Mouse (Mus musculus): ENCODE data around the gene Gm9833. TPM values are rescaled to one million over a fixed set of nuclear protein-coding genes. Genes with fewer than 3 reads are reported as not detected.
"Not testable (repeated sequence)": the region's sequence is repeated elsewhere in the genome, so short reads cannot be mapped to it uniquely, and the experiment has no call there.

The Gm9833 gene
- under 1 TPM in 1 of 3 experiments, not detected in 2; 0.24 TPM for polyA plus RNA-seq (2017; shearing (Covaris generic))

DNA sequence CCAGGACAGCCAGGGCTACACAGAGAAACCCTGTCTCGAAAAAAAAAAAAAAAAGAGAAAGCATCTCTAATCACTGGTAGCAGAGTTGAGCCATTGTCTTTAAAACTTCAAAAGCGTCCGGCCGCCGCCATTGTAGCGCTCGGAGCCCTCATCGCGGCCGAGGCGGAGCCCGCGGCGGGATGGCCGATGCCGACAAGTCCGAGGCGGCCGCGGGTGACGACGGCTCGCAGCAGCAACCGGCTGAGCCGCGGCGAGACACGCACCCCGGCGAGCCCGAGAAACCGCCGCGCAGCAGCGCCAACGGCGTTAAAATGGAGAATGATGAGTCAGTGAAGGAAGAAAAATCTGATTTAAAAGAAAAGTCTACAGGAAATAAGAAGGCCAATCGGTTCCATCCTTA, at the start of gene Gm9833:
Gene Gm9833, plus strand, starts transcription at position 117 of the 400 bp plus-strand sequence.
- not testable (repeated sequence) for ATAC-seq

- ATAC-seq, result no peak
These were observed 17.8 kb upstream of the Gm9833 start for GRCm38 (mm10) chr3:10070070-10070469.

GRCm38 (mm10) chr3:10075826-10076225, 12.1 kb upstream of the Gm9833 start:
- ATAC-seq, result no peak

GRCm38 (mm10) chr3:10077096-10077841, 10.6 kb upstream of the Gm9833 start:
- ATAC-seq, result peak; percentile 41

- no peak for ATAC-seq
These were observed 9.8 kb upstream of the Gm9833 start for GRCm38 (mm10) chr3:10078113-10078512.

DNA sequence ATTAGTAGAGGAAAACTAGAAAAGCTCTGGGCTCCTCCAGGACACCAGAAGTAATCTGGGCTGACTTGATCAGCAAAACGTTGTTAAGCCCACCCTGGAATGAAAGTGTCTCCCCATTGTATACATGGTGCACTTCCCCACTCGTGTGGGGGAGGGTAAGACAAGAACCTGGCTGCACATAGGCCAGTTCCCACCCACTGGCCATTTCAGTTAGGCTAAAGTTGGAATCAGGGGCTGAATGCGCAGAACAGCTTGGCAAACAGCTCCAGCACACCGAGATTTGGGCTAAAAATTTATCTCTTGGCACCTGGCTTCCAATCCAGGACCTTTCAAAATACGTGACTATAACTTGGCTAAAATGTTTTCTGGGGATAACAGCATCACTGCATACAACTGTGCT, 6.6 kb upstream of the Gm9833 start:
- no peak for ATAC-seq

GRCm38 (mm10) chr3:10081911-10082541, 5.9 kb upstream of the Gm9833 start:
- no peak for ATAC-seq

DNA sequence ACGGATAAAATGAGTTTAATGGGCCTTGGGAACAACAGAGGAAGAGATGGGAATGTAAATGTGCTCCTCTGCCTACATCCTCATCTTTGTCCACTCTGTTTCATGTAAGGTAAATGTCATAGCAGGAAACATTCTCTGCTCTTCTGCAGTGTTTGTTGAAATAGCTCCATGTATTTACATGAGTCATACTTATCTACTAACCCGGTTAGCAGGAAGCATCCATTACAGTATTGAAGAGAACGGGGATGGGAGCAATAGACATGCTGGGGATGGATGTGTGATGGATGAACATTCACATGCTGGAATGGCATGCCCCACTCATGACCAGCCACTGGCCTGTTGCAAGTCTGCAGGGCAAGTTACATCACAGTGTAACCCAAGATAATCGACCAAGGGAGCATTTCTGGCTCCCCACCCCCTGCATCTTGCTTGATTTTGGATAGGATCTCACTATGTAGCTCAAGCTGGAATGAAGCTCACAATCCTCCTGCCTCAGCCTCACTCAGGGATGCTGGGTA, 5.3 kb upstream of the Gm9833 start:
- ATAC-seq, result no peak

DNA sequence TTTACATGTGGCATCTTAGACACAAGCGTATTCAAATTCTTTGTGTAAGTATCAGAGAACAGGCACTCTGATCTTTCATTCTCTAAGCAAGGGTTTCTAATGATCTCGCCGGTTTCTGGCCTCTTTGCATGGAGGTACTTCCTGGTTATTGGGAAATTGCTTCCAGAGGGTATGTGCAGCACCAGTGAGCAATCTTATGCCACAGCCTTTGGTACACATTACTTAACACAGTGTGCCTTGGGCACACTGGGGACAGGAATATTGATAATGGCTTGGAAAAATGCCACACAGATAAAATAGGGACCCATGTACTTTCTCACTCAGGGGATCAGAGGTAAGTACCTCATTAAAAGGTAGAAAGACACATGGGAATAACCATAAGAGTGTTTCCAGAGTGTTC, 3.8 kb upstream of the Gm9833 start:
- no peak for ATAC-seq

DNA sequence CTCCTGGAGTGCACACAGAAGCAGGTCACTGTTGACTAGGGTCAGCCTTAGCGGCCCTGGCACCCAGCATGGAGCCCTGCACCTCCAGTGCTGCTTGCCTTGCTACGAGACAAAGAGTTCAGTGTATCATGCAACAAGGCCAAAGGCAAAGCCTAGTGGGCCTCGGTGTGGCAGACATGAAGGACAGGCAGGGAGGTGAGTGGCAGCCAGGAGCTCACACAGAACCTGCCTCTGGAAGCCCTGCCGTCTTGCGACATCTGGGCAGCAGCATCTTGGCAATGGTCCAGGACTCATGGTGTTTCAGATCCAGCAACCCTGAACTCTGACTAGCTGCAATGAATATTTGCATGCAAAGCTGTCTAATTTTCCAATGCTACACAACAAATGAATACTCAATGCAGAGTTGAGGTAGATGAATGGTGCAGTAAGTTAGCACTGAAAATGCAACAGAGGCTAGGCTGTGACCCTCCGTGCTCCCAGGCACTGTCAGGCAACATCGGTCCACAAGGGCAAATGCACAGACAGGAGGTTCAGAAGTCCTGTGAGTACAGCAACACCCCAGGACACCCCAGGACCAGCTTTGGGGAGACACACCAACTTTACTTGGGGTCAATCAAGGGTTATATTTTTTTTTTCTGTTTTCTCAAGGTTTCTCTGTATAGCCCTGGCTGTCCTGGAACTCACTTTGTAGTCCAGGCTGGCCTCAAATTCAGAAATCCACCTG, 2.4 kb upstream of the Gm9833 start:
- no peak for ATAC-seq

GRCm38 (mm10) chr3:10087511-10087910, 399 bp upstream of the Gm9833 start:
- no peak for ATAC-seq

DNA sequence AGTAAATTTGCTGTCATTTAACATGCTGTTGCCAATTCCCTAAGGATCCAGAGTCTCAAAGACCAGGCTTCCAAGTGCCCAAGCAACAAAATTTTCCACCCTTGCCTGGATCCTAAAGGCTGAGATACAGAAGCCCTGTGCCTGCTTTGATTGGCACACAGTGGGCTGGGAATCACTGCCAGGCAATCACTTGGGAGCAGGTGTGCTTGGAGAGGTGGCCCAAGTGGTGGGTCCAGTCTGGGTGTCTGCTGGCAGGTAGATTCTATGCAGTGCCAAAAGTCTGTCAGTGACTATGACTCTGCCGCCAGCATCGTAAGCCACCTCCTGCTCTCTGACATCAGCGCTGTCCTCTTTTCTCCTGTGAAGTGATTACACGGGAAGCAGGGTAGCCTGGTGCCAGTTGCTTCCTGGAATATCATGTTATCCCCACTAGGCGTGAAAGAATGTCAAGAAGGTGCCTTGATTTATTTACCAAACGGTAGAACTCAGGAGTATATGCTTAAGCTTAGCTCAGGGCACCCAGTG, 3.8 kb downstream of the Gm9833 start:
- no peak for ATAC-seq

GRCm38 (mm10) chr3:10092499-10092898, 4.6 kb downstream of the Gm9833 start:
- no peak for ATAC-seq

DNA sequence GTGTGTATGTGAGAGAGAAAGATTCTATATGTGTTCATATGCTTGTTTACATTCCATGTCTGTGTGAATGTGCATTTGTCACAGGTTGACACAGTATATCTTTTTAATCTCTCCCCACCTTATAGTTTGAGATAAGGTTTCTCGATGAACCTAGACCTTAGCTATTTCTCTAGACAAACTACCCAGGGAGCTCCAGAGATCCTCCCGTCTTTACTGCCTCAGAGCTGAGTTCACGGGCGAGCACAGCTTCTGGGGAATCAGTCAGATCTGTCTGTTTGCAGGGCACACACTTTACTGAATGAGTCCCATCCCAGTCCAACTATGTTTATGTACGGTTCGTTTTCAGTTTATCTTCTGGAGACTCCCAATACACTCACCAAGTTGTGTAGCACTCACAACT, 5.0 kb downstream of the Gm9833 start:
- ATAC-seq, result no peak

GRCm38 (mm10) chr3:10095076-10095622, 7.2 kb downstream of the Gm9833 start:
- no peak for ATAC-seq

DNA sequence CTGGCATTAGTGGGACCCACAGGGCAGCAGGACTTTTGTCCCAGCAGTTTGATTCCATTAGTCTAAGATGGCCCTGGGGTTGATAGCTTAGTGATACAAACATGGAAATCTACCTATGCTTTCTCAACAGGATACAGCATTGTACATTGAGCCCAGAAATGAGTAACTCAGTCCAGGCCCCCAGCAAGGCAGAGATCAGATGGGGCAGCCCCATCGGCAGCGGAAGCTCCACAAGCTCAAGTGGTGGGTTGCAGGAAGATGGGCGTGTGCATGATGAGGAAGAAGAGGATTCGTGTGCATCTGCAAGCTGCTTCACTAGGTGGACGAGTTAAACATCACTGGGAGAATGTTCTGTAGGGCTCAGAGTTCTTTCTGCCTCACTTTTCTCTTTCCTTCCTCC, 11.8 kb downstream of the Gm9833 start:
- ATAC-seq, result no peak

GRCm38 (mm10) chr3:10111570-10111969, 23.7 kb downstream of the Gm9833 start:
- ATAC-seq, result no peak

- ATAC-seq, result no peak
These were observed 24.3 kb downstream of the Gm9833 start for GRCm38 (mm10) chr3:10112196-10112595.

DNA sequence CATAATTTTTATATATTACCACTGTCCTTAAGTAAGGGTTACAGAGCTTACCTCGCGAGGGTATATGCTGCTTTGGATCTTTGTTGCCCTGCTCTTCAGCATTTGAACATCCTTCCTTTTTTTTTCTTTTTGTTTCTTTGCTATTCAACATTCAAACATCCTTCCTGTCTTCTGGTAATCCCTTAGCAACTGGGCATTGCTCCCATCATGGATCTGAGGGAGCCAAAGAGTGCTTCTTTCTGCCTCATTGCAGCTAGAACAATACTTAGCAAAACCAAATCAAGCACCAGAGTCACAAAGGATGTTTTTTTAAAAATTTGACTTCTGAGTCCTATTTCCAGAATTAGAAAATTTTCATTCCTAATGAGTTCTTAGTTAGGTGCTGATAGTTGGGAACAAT, 24.8 kb downstream of the Gm9833 start:
- no peak for ATAC-seq

GRCm38 (mm10) chr3:10116531-10116930, 28.6 kb downstream of the Gm9833 start:
- ATAC-seq, result no peak

DNA sequence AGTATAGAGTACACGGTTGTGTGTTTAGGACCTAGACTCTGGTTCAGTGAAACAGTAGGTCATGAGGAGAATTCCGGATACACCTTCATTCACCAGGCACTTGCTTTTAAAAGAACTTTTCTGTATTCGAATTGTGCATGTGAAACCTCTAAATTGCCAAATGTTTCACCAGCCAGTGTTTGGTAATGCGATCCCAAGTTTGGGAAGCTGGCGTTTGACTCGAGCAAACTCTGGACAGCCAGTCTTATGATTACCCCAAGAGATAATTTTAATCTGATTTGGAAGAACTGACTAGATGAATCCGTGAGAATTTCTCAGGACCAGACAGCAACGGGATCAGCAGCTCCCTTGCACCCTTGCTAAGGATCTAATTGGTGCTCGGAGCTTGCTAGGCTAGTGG, 33.3 kb downstream of the Gm9833 start:
- no peak for ATAC-seq

- ATAC-seq, result no peak
These were observed 34.2 kb downstream of the Gm9833 start for GRCm38 (mm10) chr3:10121956-10122739.
